In the genomic region with DNA sequence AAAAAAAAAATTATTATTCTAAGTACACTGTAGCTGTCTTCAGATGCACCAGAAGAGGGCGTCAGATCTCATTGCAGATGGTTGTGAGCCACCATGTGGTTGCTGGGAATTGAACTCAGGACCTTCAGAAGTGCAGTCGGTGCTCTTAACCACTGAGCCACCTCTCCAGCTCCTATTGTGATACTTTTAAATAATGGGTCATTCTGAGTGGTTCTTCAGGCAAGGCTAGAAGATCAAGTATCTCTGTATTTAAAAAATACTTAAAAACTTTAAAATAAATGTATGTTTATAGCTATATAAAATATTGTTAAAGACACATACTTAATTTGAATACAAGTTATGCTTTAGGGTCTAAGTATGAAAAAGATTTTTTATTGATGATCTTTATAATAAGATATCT, we compare ENCODE assay signal across 5 mouse cellular contexts. TPM values are rescaled to one million over a fixed set of nuclear protein-coding genes. Genes with fewer than 3 reads are reported as not detected.
A peak's percentile ranks its signal among the peaks of the same experiment; 100 is the strongest.
DNase-seq lines count a peak whose midpoint lies in the region; ATAC-seq and TF ChIP-seq lines count a peak whose summit lies in the region.
"Not testable (repeated sequence)": the region's sequence is repeated elsewhere in the genome, so short reads cannot be mapped to it uniquely, and the experiment has no call there.

No protein-coding gene starts in this region.

- not testable (repeated sequence) for H3K27ac ChIP-seq in CH12.LX (ENCODE audit: insufficient read depth, low read depth); MEL (ENCODE audit: control insufficient read depth, low read depth, low read length); intestine, postnatal 0 days (ENCODE audit: low read depth, low read length); layer of hippocampus, adult 2 months; liver, postnatal 0 days (ENCODE audit: low read depth)

- TF ChIP-seq POLR2A in CH12.LX (IDR thresholded peaks at IDR 0.05; ENCODE audit: low read depth, low read length); MEL (IDR thresholded peaks at IDR 0.05; ENCODE audit: control insufficient read depth in 1 of 2, insufficient read depth in 1 of 2, low read depth in 1 of 2, low read length in 2 of 2, poor library complexity in 1 of 2): not testable (repeated sequence)

- not testable (repeated sequence) for TF ChIP-seq CTCF in CH12.LX (conservative IDR thresholded peaks at IDR 0.05 in 1 of 2, IDR thresholded peaks at IDR 0.05 in 1 of 2; ENCODE audit: low read depth in 2 of 2, low read length in 2 of 2)
- TF ChIP-seq CTCF in MEL (IDR thresholded peaks at IDR 0.05 in 2 of 3, conservative IDR thresholded peaks at IDR 0.05 in 1 of 3; ENCODE audit: control insufficient read depth in 1 of 3, insufficient read depth in 1 of 3, low read depth in 2 of 3, low read length in 3 of 3, poor library complexity in 1 of 3, severe bottlenecking in 1 of 3): peak in 2 of 3 experiments; percentile 23 to 39; a peak in 3 of 6 replicates
- peak; percentile 19 for TF ChIP-seq CTCF in intestine, postnatal 0 days (IDR thresholded peaks at IDR 0.05; ENCODE audit: low read depth)
- TF ChIP-seq CTCF in layer of hippocampus, adult 2 months (conservative IDR thresholded peaks at IDR 0.05): peak; percentile 27; the same call in 1 of the 2 replicates
- TF ChIP-seq CTCF in liver, postnatal 0 days (IDR thresholded peaks at IDR 0.05; ENCODE audit: low read depth): peak; percentile 12; the same call in 1 of the 2 replicates

- H3K4me2 ChIP-seq in CH12.LX (ENCODE audit: insufficient read depth, low read depth, poor library complexity, severe bottlenecking); intestine, postnatal 0 days (replicated peaks; ENCODE audit: low read depth); liver, postnatal 0 days (ENCODE audit: low read depth, low read length): not testable (repeated sequence)

- not testable (repeated sequence) for H3K9me3 ChIP-seq in CH12.LX (replicated peaks; ENCODE audit: low read length); MEL (replicated peaks; ENCODE audit: insufficient read depth, low read length); intestine, postnatal 0 days (ENCODE audit: control insufficient read depth); liver, postnatal 0 days (ENCODE audit: low read length)

- H3K27me3 ChIP-seq in CH12.LX (replicated peaks); MEL (ENCODE audit: control insufficient read depth in 1 of 2, insufficient read depth in 2 of 2, low read length in 2 of 2); intestine, postnatal 0 days (replicated peaks; ENCODE audit: control insufficient read depth, insufficient read depth, low read length); liver, postnatal 0 days (ENCODE audit: insufficient read depth, low read length): not testable (repeated sequence)

- ATAC-seq in intestine, postnatal 0 days; liver, postnatal 0 days: not testable (repeated sequence)

- in situ Hi-C loops in CH12.LX (cut with MboI; ENCODE audit: low pct_ligation_motif_present, low pct_unique_long_range_greater_than_20kb, low sequenced_read_pairs): not testable (repeated sequence)

- not testable (repeated sequence) for DNase-seq in CH12.LX (ENCODE audit: extremely low read depth); layer of hippocampus, adult 2 months (ENCODE audit: low spot score in 2 of 2); liver, postnatal 0 days
- DNase-seq in MEL (ENCODE audit: low read depth, low spot score): peak; percentile 39

- not testable (repeated sequence) for H3K4me3 ChIP-seq in CH12.LX (replicated peaks in 1 of 3; ENCODE audit: low read depth in 2 of 3, low read length in 2 of 3, poor library complexity in 1 of 3); MEL (ENCODE audit: control insufficient read depth in 1 of 2, insufficient read depth in 1 of 2, low read depth in 2 of 2, low read length in 2 of 2); intestine, postnatal 0 days (ENCODE audit: low read depth, low read length); layer of hippocampus, adult 2 months; liver, postnatal 0 days (ENCODE audit: low read depth, low read length)

- peaks cover 30% of the 10 kb centered on the region for H3K79me2 ChIP-seq in CH12.LX (replicated peaks; ENCODE audit: control insufficient read depth, extremely low read depth, insufficient read depth, poor library complexity, severe bottlenecking)
- H3K79me2 ChIP-seq in MEL (ENCODE audit: control insufficient read depth, insufficient read depth, low read length, poor library complexity): peaks cover 50% of the 10 kb centered on the region

- WGBS in intestine, postnatal 0 days: 77% methylated on average over 2 of the region's 2 CpGs
- WGBS in liver, postnatal 0 days (ENCODE audit: insufficient replicate concordance): 85% methylated on average over 2 of the region's 2 CpGs

- peaks cover 3 to 35% of the 10 kb centered on the region in 2 experiments; a peak in 3 of 4 replicates for H3K4me1 ChIP-seq in CH12.LX (ENCODE audit: control insufficient read depth in 1 of 2, insufficient read depth in 2 of 2)
- H3K4me1 ChIP-seq in MEL (ENCODE audit: control insufficient read depth in 1 of 2, insufficient read depth in 2 of 2, low read length in 2 of 2); intestine, postnatal 0 days (replicated peaks; ENCODE audit: control insufficient read depth, insufficient read depth, low read length); liver, postnatal 0 days (ENCODE audit: insufficient read depth): not testable (repeated sequence)

- peaks cover 52 to 78% of the 10 kb centered on the region in 2 experiments for H3K36me3 ChIP-seq in CH12.LX (replicated peaks in 1 of 2; ENCODE audit: control insufficient read depth in 1 of 2, insufficient read depth in 1 of 2, low read length in 1 of 2)
- peaks cover 26 to 48% of the 10 kb centered on the region in 2 experiments for H3K36me3 ChIP-seq in MEL (ENCODE audit: control insufficient read depth in 1 of 2, insufficient read depth in 2 of 2, low read length in 2 of 2)
- H3K36me3 ChIP-seq in intestine, postnatal 0 days (ENCODE audit: control insufficient read depth, insufficient read depth): peaks cover 40% of the 10 kb centered on the region
- H3K36me3 ChIP-seq in liver, postnatal 0 days (replicated peaks; ENCODE audit: insufficient read depth, low read length): peaks cover 55% of the 10 kb centered on the region

- TF ChIP-seq EP300 in CH12.LX (IDR thresholded peaks at IDR 0.05; ENCODE audit: low read length); MEL (IDR thresholded peaks at IDR 0.05; ENCODE audit: low read depth in 1 of 2, low read length in 2 of 2); liver, postnatal 0 days (IDR thresholded peaks at IDR 0.05; ENCODE audit: low read depth): not testable (repeated sequence)

- TF ChIP-seq RAD21 in CH12.LX (IDR thresholded peaks at IDR 0.05; ENCODE audit: low read depth, low read length); MEL (IDR thresholded peaks at IDR 0.05; ENCODE audit: low read depth, low read length): not testable (repeated sequence)

- not testable (repeated sequence) for H3K9ac ChIP-seq in CH12.LX (ENCODE audit: insufficient read depth, low read depth); MEL (ENCODE audit: control insufficient read depth, low read depth, low read length, poor library complexity, severe bottlenecking); intestine, postnatal 0 days (ENCODE audit: low read depth, low read length); liver, postnatal 0 days (replicated peaks)

- dilution Hi-C loops in CH12.LX (cut with MboI; ENCODE audit: extremely low pct_ligation_motif_present, extremely low pct_unique_long_range_greater_than_20kb, low sequenced_read_pairs): not testable (repeated sequence)

TF ChIP-seq in MEL, 35 proteins besides CTCF, POLR2A, EP300 and RAD21 (continues in another document):
- TF ChIP-seq TBP (IDR thresholded peaks at IDR 0.05; ENCODE audit: low read depth, low read length): peak; percentile 97

RNA-seq across cellular contexts. Expression of a gene that starts 5.0 kb away (rescaled TPM):
- total RNA-seq in CH12.LX (2012; rRNA removed) (26.4 and 33.7 TPM in 2 replicates), CH12.LX (2014; rRNA removed) (32.4 and 33.9 TPM in 2 replicates), MEL (2012; rRNA removed) (39.7 and 40.1 TPM in 2 replicates)
- polyA plus RNA-seq in CH12.LX (2012; ENCODE audit: insufficient read length, low read depth) (22.7 and 27.9 TPM in 2 replicates), MEL (2012; ENCODE audit: insufficient read depth in 1 of 2, insufficient read length in 2 of 2, low read depth in 1 of 2, low replicate concordance in 2 of 2, missing spikeins in 1 of 2) (10 to 100 TPM; 31.6 to 82.4 TPM)
- polyA plus RNA-seq in intestine, postnatal 0 days (2015; fragmentation: Nextera tagmentation; extraction: Ambion mirVana): 1.6 and 1.7 TPM in 2 replicates
- total RNA-seq in layer of hippocampus, adult 2 months (2021): 10 to 100 TPM; 11.2 to 12.3 TPM
- polyA plus RNA-seq in liver, postnatal 0 days (2015; fragmentation: Nextera tagmentation; extraction: Ambion mirVana): 1.2 TPM in 2 replicates

RNA-seq across cellular contexts. Expression of a gene that starts 5.1 kb away (rescaled TPM):
- total RNA-seq in CH12.LX (2012; rRNA removed) (54.2 and 62.2 TPM in 2 replicates), CH12.LX (2014; rRNA removed) (68.1 and 75.8 TPM in 2 replicates), MEL (2012; rRNA removed) (85.9 and 86.3 TPM in 2 replicates)
- polyA plus RNA-seq in CH12.LX (2012; ENCODE audit: insufficient read length, low read depth) (53.9 and 63.0 TPM in 2 replicates), MEL (2012; ENCODE audit: insufficient read depth in 1 of 2, insufficient read length in 2 of 2, low read depth in 1 of 2, low replicate concordance in 2 of 2, missing spikeins in 1 of 2) (10 to 100 TPM in 1 of 2 experiments, not detected in 1; 88.4 TPM)
- 18.6 and 18.8 TPM in 2 replicates for polyA plus RNA-seq in intestine, postnatal 0 days (2015; fragmentation: Nextera tagmentation; extraction: Ambion mirVana)
- total RNA-seq in layer of hippocampus, adult 2 months (2021): 10 to 100 TPM; 21.1 to 21.9 TPM
- 15.0 and 15.1 TPM in 2 replicates for polyA plus RNA-seq in liver, postnatal 0 days (2015; fragmentation: Nextera tagmentation; extraction: Ambion mirVana)

RNA-seq across cellular contexts. Expression of a gene that starts 43.3 kb away (rescaled TPM):
- total RNA-seq in CH12.LX (2012; rRNA removed) (8.0 and 8.1 TPM in 2 replicates), CH12.LX (2014; rRNA removed) (8.5 and 8.9 TPM in 2 replicates), MEL (2012; rRNA removed) (26.1 and 37.8 TPM in 2 replicates)
- polyA plus RNA-seq in CH12.LX (2012; ENCODE audit: insufficient read length, low read depth) (7.3 and 8.1 TPM in 2 replicates), MEL (2012; ENCODE audit: insufficient read depth in 1 of 2, insufficient read length in 2 of 2, low read depth in 1 of 2, low replicate concordance in 2 of 2, missing spikeins in 1 of 2) (10 to 100 TPM; 32.6 to 33.7 TPM)
- polyA plus RNA-seq in intestine, postnatal 0 days (2015; fragmentation: Nextera tagmentation; extraction: Ambion mirVana): 10.7 and 11.9 TPM in 2 replicates
- total RNA-seq in layer of hippocampus, adult 2 months (2021): 10 to 100 TPM; 16.9 to 17.9 TPM
- polyA plus RNA-seq in liver, postnatal 0 days (2015; fragmentation: Nextera tagmentation; extraction: Ambion mirVana): 46.2 and 53.3 TPM in 2 replicates
